Mouse (Mus musculus) hindbrain, embryonic 12.5 days (tissue): ENCODE results near the gene Npsr1. TPM values are rescaled to one million over a fixed set of nuclear protein-coding genes. Genes with fewer than 3 reads are reported as not detected.

ENCODE experiments used
- ATAC-seq: fragments of 200-750 bp; cut with Nextera tagmentation; 2 replicates; pipeline ENCODE4 v1.8.0; 2017; ENCODE audit warnings: moderate TSS enrichment; ENCODE audit not compliant: low FRiP score
- H3K27ac ChIP-seq: fragments of 300-500 bp; sonication (generic); 2 replicates; pipeline ENCODE4 v1.5.1; 2016; ENCODE audit warnings: mild to moderate bottlenecking
- H3K27me3 ChIP-seq: fragments of 300-500 bp; sonication (generic); 2 replicates; pipeline ENCODE4 v1.6.1; 2016; ENCODE audit warnings: mild to moderate bottlenecking
- H3K36me3 ChIP-seq: fragments of 300-500 bp; sonication (generic); 2 replicates; pipeline ENCODE4 v1.6.1; 2016; ENCODE audit warnings: mild to moderate bottlenecking
- H3K4me1 ChIP-seq: fragments of 300-500 bp; sonication (generic); 2 replicates; pipeline ENCODE4 v1.6.1; 2016
- H3K4me2 ChIP-seq: fragments of 300-500 bp; sonication (generic); replicated peaks from 2 replicates; pipeline ENCODE4 v1.6.1; 2016; ENCODE audit warnings: mild to moderate bottlenecking
- H3K4me3 ChIP-seq: fragments of 300-500 bp; sonication (generic); 2 replicates; pipeline ENCODE4 v1.5.1; 2016; ENCODE audit warnings: mild to moderate bottlenecking
- H3K9ac ChIP-seq: fragments of 300-500 bp; sonication (generic); 2 replicates; pipeline ENCODE4 v1.6.1; 2016; ENCODE audit warnings: mild to moderate bottlenecking, moderate library complexity
- H3K9me3 ChIP-seq: fragments of 300-500 bp; sonication (generic); replicated peaks from 2 replicates; pipeline ENCODE4 v1.6.1; 2016; ENCODE audit warnings: mild to moderate bottlenecking
- WGBS: fragments of 180-500 bp; shearing (Covaris S2); methylation state at CpG from one replicate; pipeline ENCODE4 v1.1.7; 2016; 5-methylcytosine and 5-hydroxymethylcytosine counted together
- polyA plus RNA-seq: library from polyadenylated mRNA; unstranded; fragments of >200 nt; fragmentation: Nextera tagmentation; extraction: Ambion mirVana; gene quantifications from 2 replicates; pipeline ENCODE4 v1.2.1, GENCODE M21; 2016

The Npsr1 gene
- polyA plus RNA-seq, 1 experiment from 2014 or later: not detected

- Histone ChIP-seq H3K27ac (no peak overlapping the region), H3K27me3 (no peaks in the 10 kb centered on the region), H3K4me2 (no peak overlapping the region), H3K9ac (no peak overlapping the region), H3K9me3 (no peaks in the 10 kb centered on the region), H3K4me1 (no peaks in the 10 kb centered on the region), H3K36me3 (no peaks in the 10 kb centered on the region), H3K4me3 (no peak overlapping the region)
- 81% methylated on average over 1 of the region's 1 CpGs for WGBS
- no peak for ATAC-seq
These were observed 70.7 kb downstream of the Npsr1 start for GRCm38 (mm10) chr9:24168501-24168900.

- H3K27ac ChIP-seq: no peak overlapping the region
- no peak overlapping the region for H3K9ac ChIP-seq
- H3K9me3 ChIP-seq: no peaks in the 10 kb centered on the region
- H3K4me2 ChIP-seq: no peak overlapping the region
- ATAC-seq: no peak
- H3K4me1 ChIP-seq: no peaks in the 10 kb centered on the region
- no peak overlapping the region for H3K4me3 ChIP-seq
- no peaks in the 10 kb centered on the region for H3K36me3 ChIP-seq
- no peaks in the 10 kb centered on the region for H3K27me3 ChIP-seq
- WGBS: 86% methylated on average over 1 of the region's 1 CpGs
These were observed 72.9 kb downstream of the Npsr1 start for GRCm38 (mm10) chr9:24170728-24171127.

GRCm38 (mm10) chr9:24178744-24179143, 80.9 kb downstream of the Npsr1 start:
- H3K9ac ChIP-seq: no peak overlapping the region
- no peaks in the 10 kb centered on the region for H3K9me3 ChIP-seq
- no peak overlapping the region for H3K4me3 ChIP-seq
- H3K4me2 ChIP-seq: no peak overlapping the region
- H3K27me3 ChIP-seq: no peaks in the 10 kb centered on the region
- H3K4me1 ChIP-seq: no peaks in the 10 kb centered on the region
- H3K27ac ChIP-seq: no peak overlapping the region
- no peak for ATAC-seq
- 82% methylated on average over 2 of the region's 2 CpGs for WGBS
- no peaks in the 10 kb centered on the region for H3K36me3 ChIP-seq

- Histone ChIP-seq H3K4me2 (no peak overlapping the region), H3K4me1 (no peaks in the 10 kb centered on the region), H3K9ac (no peak overlapping the region), H3K4me3 (no peak overlapping the region), H3K27ac (no peak overlapping the region), H3K9me3 (no peaks in the 10 kb centered on the region), H3K36me3 (no peaks in the 10 kb centered on the region), H3K27me3 (no peaks in the 10 kb centered on the region)
- WGBS: 84% methylated on average over 7 of the region's 7 CpGs
- ATAC-seq: no peak
These were observed 83.1 kb downstream of the Npsr1 start for GRCm38 (mm10) chr9:24180926-24181325.

GRCm38 (mm10) chr9:24186289-24186688, 88.5 kb downstream of the Npsr1 start:
- Histone ChIP-seq H3K27me3 (no peaks in the 10 kb centered on the region), H3K4me2 (no peak overlapping the region), H3K4me1 (peaks cover 6% of the 10 kb centered on the region), H3K36me3 (no peaks in the 10 kb centered on the region), H3K27ac (no peak overlapping the region), H3K4me3 (no peak overlapping the region), H3K9me3 (no peaks in the 10 kb centered on the region), H3K9ac (no peak overlapping the region)
- 79% methylated on average over 5 of the region's 5 CpGs for WGBS
- ATAC-seq: no peak

- no peaks in the 10 kb centered on the region for H3K36me3 ChIP-seq
- 61% methylated on average over 2 of the region's 2 CpGs for WGBS
- H3K9ac ChIP-seq: no peak overlapping the region
- no peak overlapping the region for H3K4me3 ChIP-seq
- no peak overlapping the region for H3K4me2 ChIP-seq
- H3K27ac ChIP-seq: no peak overlapping the region
- no peaks in the 10 kb centered on the region for H3K27me3 ChIP-seq
- no peaks in the 10 kb centered on the region for H3K9me3 ChIP-seq
- H3K4me1 ChIP-seq: peaks cover 6% of the 10 kb centered on the region
- ATAC-seq: peak; percentile 77
These were observed 91.9 kb downstream of the Npsr1 start for GRCm38 (mm10) chr9:24189511-24190260.

GRCm38 (mm10) chr9:24190261-24190588, 92.4 kb downstream of the Npsr1 start:
- no peaks in the 10 kb centered on the region for H3K27me3 ChIP-seq
- no peak overlapping the region for H3K4me3 ChIP-seq
- WGBS: 71% methylated on average over 1 of the region's 1 CpGs
- no peak overlapping the region for H3K4me2 ChIP-seq
- no peak for ATAC-seq
- no peak overlapping the region for H3K27ac ChIP-seq
- peaks cover 6% of the 10 kb centered on the region for H3K4me1 ChIP-seq
- H3K36me3 ChIP-seq: no peaks in the 10 kb centered on the region
- H3K9ac ChIP-seq: no peak overlapping the region
- no peaks in the 10 kb centered on the region for H3K9me3 ChIP-seq

- no peak for ATAC-seq
- WGBS: 78% methylated on average over 1 of the region's 1 CpGs
These were observed 100.5 kb downstream of the Npsr1 start for GRCm38 (mm10) chr9:24198254-24198653.

GRCm38 (mm10) chr9:24211636-24212035, 113.8 kb downstream of the Npsr1 start:
- no peaks in the 10 kb centered on the region for H3K4me1 ChIP-seq
- H3K9ac ChIP-seq: no peak overlapping the region
- 90% methylated on average over 1 of the region's 1 CpGs for WGBS
- no peak for ATAC-seq
- H3K9me3 ChIP-seq: no peaks in the 10 kb centered on the region
- H3K4me2 ChIP-seq: no peak overlapping the region
- no peak overlapping the region for H3K4me3 ChIP-seq
- no peak overlapping the region for H3K27ac ChIP-seq
- no peaks in the 10 kb centered on the region for H3K27me3 ChIP-seq
- H3K36me3 ChIP-seq: no peaks in the 10 kb centered on the region

More at GRCm38 (mm10) chr9:24198254-24198653, 100.5 kb downstream of the Npsr1 start:
- Histone ChIP-seq H3K4me2 (no peak overlapping the region), H3K9me3 (no peaks in the 10 kb centered on the region), H3K27ac (no peak overlapping the region), H3K36me3 (no peaks in the 10 kb centered on the region), H3K4me1 (no peaks in the 10 kb centered on the region), H3K27me3 (no peaks in the 10 kb centered on the region), H3K4me3 (no peak overlapping the region), H3K9ac (no peak overlapping the region)

GRCm38 (mm10) chr9:24217721-24218120, 119.9 kb downstream of the Npsr1 start:
- Histone ChIP-seq H3K4me1 (no peaks in the 10 kb centered on the region), H3K36me3 (no peaks in the 10 kb centered on the region), H3K9ac (no peak overlapping the region), H3K27ac (no peak overlapping the region), H3K4me2 (no peak overlapping the region), H3K9me3 (no peaks in the 10 kb centered on the region), H3K4me3 (no peak overlapping the region), H3K27me3 (no peaks in the 10 kb centered on the region)
- ATAC-seq: no peak
- WGBS: 62% methylated on average over 1 of the region's 1 CpGs

GRCm38 (mm10) chr9:24236461-24236860, 138.7 kb downstream of the Npsr1 start:
- no peak overlapping the region for H3K4me3 ChIP-seq
- 94% methylated on average over 1 of the region's 1 CpGs for WGBS
- no peak overlapping the region for H3K9ac ChIP-seq
- H3K27ac ChIP-seq: no peak overlapping the region
- H3K36me3 ChIP-seq: no peaks in the 10 kb centered on the region
- H3K4me1 ChIP-seq: no peaks in the 10 kb centered on the region
- ATAC-seq: no peak
- no peaks in the 10 kb centered on the region for H3K27me3 ChIP-seq
- no peaks in the 10 kb centered on the region for H3K9me3 ChIP-seq
- H3K4me2 ChIP-seq: no peak overlapping the region

GRCm38 (mm10) chr9:24247557-24247956, 149.8 kb downstream of the Npsr1 start:
- Histone ChIP-seq H3K9me3 (no peaks in the 10 kb centered on the region), H3K4me1 (no peaks in the 10 kb centered on the region), H3K36me3 (no peaks in the 10 kb centered on the region), H3K9ac (no peak overlapping the region), H3K4me3 (no peak overlapping the region), H3K4me2 (no peak overlapping the region), H3K27ac (no peak overlapping the region), H3K27me3 (no peaks in the 10 kb centered on the region)
- peak; percentile 35; the same call in 1 of the 2 replicates for ATAC-seq

- no peak for ATAC-seq
- Histone ChIP-seq H3K27ac (no peak overlapping the region), H3K4me1 (no peaks in the 10 kb centered on the region), H3K9ac (no peak overlapping the region), H3K4me2 (no peak overlapping the region), H3K9me3 (no peaks in the 10 kb centered on the region), H3K27me3 (no peaks in the 10 kb centered on the region), H3K36me3 (no peaks in the 10 kb centered on the region), H3K4me3 (no peak overlapping the region)
- WGBS: 56% methylated on average over 8 of the region's 8 CpGs
These were observed 156.4 kb downstream of the Npsr1 start for GRCm38 (mm10) chr9:24254236-24254635.
